Mouse (Mus musculus) liver, embryonic 11.5 days (tissue): ENCODE results near the gene Icam1. TPM values are rescaled to one million over a fixed set of nuclear protein-coding genes. Genes with fewer than 3 reads are reported as not detected.

ENCODE experiments used
- ATAC-seq: fragments of 200-750 bp; cut with Nextera tagmentation; replicated peaks from 2 replicates; pipeline ENCODE4 v1.8.0; 2017; ENCODE audit warnings: moderate number of reproducible peaks, mild to moderate bottlenecking, moderate TSS enrichment, moderate library complexity; ENCODE audit not compliant: low FRiP score
- DNase-seq: peaks from one replicate; pipeline ENCODE4 v3.0.0-alpha.2; 2017; ENCODE audit warnings: low spot score
- H3K27ac ChIP-seq: fragments of 300-500 bp; sonication (generic); 2 replicates; pipeline ENCODE4 v1.5.1; 2014; ENCODE audit warnings: mild to moderate bottlenecking, low read depth, low read length, control low read depth
- H3K27me3 ChIP-seq: fragments of 300-500 bp; sonication (generic); replicated peaks from 2 replicates; pipeline ENCODE4 v1.6.1; 2014; ENCODE audit warnings: low read length, mixed read lengths; ENCODE audit not compliant: control insufficient read depth, insufficient read depth
- H3K36me3 ChIP-seq: fragments of 300-500 bp; sonication (generic); 2 replicates; pipeline ENCODE4 v1.6.1; 2014; ENCODE audit warnings: mild to moderate bottlenecking, low read length, moderate library complexity, mixed read lengths; ENCODE audit not compliant: control insufficient read depth, insufficient read depth
- H3K4me1 ChIP-seq: fragments of 300-500 bp; sonication (generic); replicated peaks from 2 replicates; pipeline ENCODE4 v1.6.1; 2014; ENCODE audit warnings: low read length, mixed read lengths; ENCODE audit not compliant: control insufficient read depth, insufficient read depth
- H3K4me2 ChIP-seq: fragments of 300-500 bp; sonication (generic); 2 replicates; pipeline ENCODE4 v1.6.1; 2014; ENCODE audit warnings: mild to moderate bottlenecking, control low read depth, moderate library complexity
- H3K4me3 ChIP-seq: fragments of 300-500 bp; sonication (generic); 2 replicates; pipeline ENCODE4 v1.5.1; 2014; ENCODE audit warnings: low read depth, low read length, control low read depth
- H3K9ac ChIP-seq: fragments of 300-500 bp; sonication (generic); 2 replicates; pipeline ENCODE4 v1.6.1; 2014; ENCODE audit warnings: low read depth, low read length, control low read depth
- H3K9me3 ChIP-seq: fragments of 300-500 bp; sonication (generic); 2 replicates; pipeline ENCODE4 v1.6.1; 2016; ENCODE audit warnings: low read length, inconsistent platforms, mixed read lengths; ENCODE audit not compliant: control insufficient read depth
- WGBS: fragments of 180-500 bp; shearing (Covaris S2); extraction: QIAGEN DNeasy Blood & Tissue Kit; methylation state at CpG from one replicate; pipeline ENCODE4 v1.1.7; 2014; 5-methylcytosine and 5-hydroxymethylcytosine counted together
- polyA plus RNA-seq: library from polyadenylated mRNA; unstranded; fragments of >200 nt; fragmentation: Nextera tagmentation; extraction: Ambion mirVana; gene quantifications from 2 replicates; pipeline ENCODE4 v1.2.1, GENCODE M21; 2014

Icam1 gene
- polyA plus RNA-seq: 12.2 and 13.0 TPM in 2 replicates

DNA sequence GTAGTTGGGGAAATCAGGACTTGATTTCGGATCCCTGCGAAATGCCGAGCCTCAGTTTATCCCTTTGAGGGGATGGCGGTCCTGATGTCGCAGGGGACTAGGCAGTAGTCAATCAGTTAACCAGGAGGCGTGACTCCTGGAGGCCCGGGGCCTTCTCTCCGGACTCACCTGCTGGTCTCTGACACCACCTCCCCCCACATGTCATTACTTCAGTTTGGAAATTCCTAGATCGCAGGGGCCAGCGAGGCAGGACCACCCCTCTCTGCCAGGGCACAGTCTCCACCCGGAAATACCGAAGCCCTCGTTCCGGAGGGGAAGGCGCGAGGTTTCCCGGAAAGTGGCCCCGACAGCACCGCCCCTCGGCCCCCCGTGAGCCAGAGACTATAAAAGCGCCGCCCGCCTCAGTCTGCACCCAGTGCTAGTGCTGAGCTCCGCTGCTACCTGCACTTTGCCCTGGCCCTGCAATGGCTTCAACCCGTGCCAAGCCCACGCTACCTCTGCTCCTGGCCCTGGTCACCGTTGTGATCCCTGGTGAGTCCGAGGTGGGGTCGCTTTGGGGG lies at the start of gene Icam1:
Gene Icam1, plus strand, starts transcription at position 415 of the 560 bp plus-strand sequence.
- Histone ChIP-seq H3K9ac (peak within 1 kb of the TSS; percentile 56), H3K4me3 (peak within 1 kb of the TSS; percentile 54), H3K4me2 (peak within 1 kb of the TSS; percentile 85), H3K4me1 (peaks cover 30% of the 10 kb centered on the region), H3K9me3 (no peaks in the 10 kb centered on the region), H3K27me3 (peaks cover 17% of the 10 kb centered on the region; the same call in 1 of the 2 replicates), H3K27ac (peak within 1 kb of the TSS; percentile 61; the same call in 1 of the 2 replicates), H3K36me3 (no peaks in the 10 kb centered on the region)
- no peak for DNase-seq
- ATAC-seq: peak; percentile 53; the same call in 1 of the 2 replicates
- 1% methylated on average over 30 of the region's 30 CpGs for WGBS

GRCm38 (mm10) chr9:20966008-20966407 lies 49.8 kb upstream of the Icam1 start:
- Histone ChIP-seq H3K4me2 (no peak overlapping the region), H3K27ac (no peak overlapping the region), H3K9me3 (no peaks in the 10 kb centered on the region), H3K27me3 (no peaks in the 10 kb centered on the region), H3K4me3 (no peak overlapping the region), H3K36me3 (peaks cover 2% of the 10 kb centered on the region; the same call in 1 of the 2 replicates), H3K9ac (0 out of 2 replicates have a peak overlapping the region, but pooled peaks have one; percentile 5), H3K4me1 (peaks cover 13% of the 10 kb centered on the region)
- WGBS: 62% methylated on average over 3 of the region's 3 CpGs
- ATAC-seq (peak; percentile 67; the same call in 1 of the 2 replicates), DNase-seq (no peak)

DNA sequence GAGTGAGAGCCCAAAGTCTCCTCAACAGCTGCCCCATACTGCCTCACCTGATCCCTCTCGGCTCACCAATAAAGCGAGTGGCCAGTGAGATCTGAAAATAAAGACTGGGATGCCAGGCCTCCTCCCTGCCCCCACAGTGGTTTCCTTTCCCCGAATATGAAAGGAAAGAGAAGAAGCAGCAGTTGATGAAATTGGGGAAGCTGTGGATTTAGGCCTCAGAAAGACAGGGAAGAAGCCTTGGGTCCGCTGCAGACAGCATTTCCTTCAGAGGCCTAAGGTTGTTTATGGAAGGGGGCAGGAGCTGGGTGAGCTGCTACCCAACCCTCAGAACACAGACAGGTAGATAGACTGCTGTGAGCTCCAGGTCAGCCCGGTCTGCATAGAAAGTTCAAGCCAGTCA lies 49.0 kb upstream of the Icam1 start:
- ATAC-seq (no peak), DNase-seq (no peak)
- H3K9ac ChIP-seq: no peak overlapping the region
- no peaks in the 10 kb centered on the region for H3K27me3 ChIP-seq
- peaks cover 11% of the 10 kb centered on the region for H3K4me1 ChIP-seq
- no peak overlapping the region for H3K4me3 ChIP-seq
- H3K36me3 ChIP-seq: peaks cover 2% of the 10 kb centered on the region; the same call in 1 of the 2 replicates
- H3K4me2 ChIP-seq: no peak overlapping the region
- no peaks in the 10 kb centered on the region for H3K9me3 ChIP-seq
- no peak overlapping the region for H3K27ac ChIP-seq
- 69% methylated on average over 5 of the region's 5 CpGs for WGBS

DNA sequence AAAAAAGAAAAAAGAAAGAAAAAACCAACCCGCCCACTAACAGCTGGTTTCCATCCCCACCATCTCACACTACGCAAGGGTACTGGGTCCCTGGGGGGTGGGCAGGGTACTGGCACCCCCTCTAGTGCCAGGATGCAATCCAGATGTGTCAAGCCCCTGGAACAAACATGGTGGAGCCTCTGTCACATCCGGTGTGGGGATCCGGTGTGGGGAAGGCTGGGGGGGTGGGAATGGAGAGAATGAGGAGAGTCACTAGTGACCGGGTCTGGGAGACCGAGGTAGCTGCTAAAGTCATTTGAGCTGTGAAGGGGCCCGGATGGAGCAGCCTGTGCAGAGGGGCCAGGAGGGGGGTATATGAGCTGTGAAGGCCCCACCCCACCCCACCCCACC lies 44.0 kb upstream of the Icam1 start:
- Histone ChIP-seq H3K9ac (no peak overlapping the region), H3K27me3 (no peaks in the 10 kb centered on the region), H3K4me3 (no peak overlapping the region), H3K27ac (0 out of 2 replicates have a peak overlapping the region, but pooled peaks have one; percentile 35), H3K9me3 (no peaks in the 10 kb centered on the region), H3K4me1 (peaks cover 22% of the 10 kb centered on the region), H3K4me2 (no peak overlapping the region), H3K36me3 (peaks cover 2% of the 10 kb centered on the region; the same call in 1 of the 2 replicates)
- no peak for DNase-seq
- ATAC-seq: no peak
- WGBS: 74% methylated on average over 7 of the region's 7 CpGs

GRCm38 (mm10) chr9:20972141-20972992 lies 43.4 kb upstream of the Icam1 start:
- no peak overlapping the region for H3K4me3 ChIP-seq
- peak overlapping the region; percentile 24; the same call in 1 of the 2 replicates for H3K4me2 ChIP-seq
- no peak for DNase-seq
- H3K4me1 ChIP-seq: peaks cover 26% of the 10 kb centered on the region
- no peaks in the 10 kb centered on the region for H3K27me3 ChIP-seq
- no peaks in the 10 kb centered on the region for H3K9me3 ChIP-seq
- H3K36me3 ChIP-seq: peaks cover 2% of the 10 kb centered on the region; the same call in 1 of the 2 replicates
- 63% methylated on average over 28 of the region's 28 CpGs for WGBS
- ATAC-seq: no peak
- no peak overlapping the region for H3K9ac ChIP-seq
- H3K27ac ChIP-seq: 0 out of 2 replicates have a peak overlapping the region, but pooled peaks have one; percentile 35

- Histone ChIP-seq H3K4me2 (peak overlapping the region; percentile 15; the same call in 1 of the 2 replicates), H3K9ac (no peak overlapping the region), H3K36me3 (peaks cover 2% of the 10 kb centered on the region; the same call in 1 of the 2 replicates), H3K27me3 (no peaks in the 10 kb centered on the region), H3K4me3 (no peak overlapping the region), H3K9me3 (no peaks in the 10 kb centered on the region), H3K27ac (no peak overlapping the region), H3K4me1 (peaks cover 26% of the 10 kb centered on the region)
- no peak for DNase-seq
- WGBS: 86% methylated on average over 4 of the region's 4 CpGs
- no peak for ATAC-seq
Observed at GRCm38 (mm10) chr9:20973001-20973681, 42.6 kb upstream of the Icam1 start.

DNA sequence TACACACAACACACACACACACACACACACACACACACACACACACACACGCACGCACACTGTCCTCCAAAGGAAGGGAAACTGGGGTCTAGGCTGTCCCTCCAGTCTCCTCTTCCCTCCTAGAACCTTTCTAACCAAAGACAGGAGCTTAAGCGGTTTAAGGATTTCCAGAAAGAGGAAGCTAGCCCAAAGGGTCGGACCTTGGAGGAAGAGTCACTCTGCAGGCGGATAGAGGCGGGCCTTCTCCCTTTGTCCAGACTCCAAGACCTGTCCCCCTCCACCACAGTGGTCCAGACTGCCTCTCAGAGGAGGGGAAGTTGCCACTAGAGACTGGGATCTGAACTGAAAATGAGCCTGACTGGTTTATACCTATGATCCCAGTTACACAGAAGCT lies 42.1 kb upstream of the Icam1 start:
- Histone ChIP-seq H3K4me3 (no peak overlapping the region), H3K9me3 (no peaks in the 10 kb centered on the region), H3K4me1 (peaks cover 26% of the 10 kb centered on the region), H3K36me3 (0 out of 2 replicates have a peak, but pooled peaks cover under 1% of the 10 kb centered on the region), H3K9ac (no peak overlapping the region), H3K27me3 (no peaks in the 10 kb centered on the region), H3K27ac (no peak overlapping the region), H3K4me2 (peak overlapping the region; percentile 15; the same call in 1 of the 2 replicates)
- DNase-seq (no peak), ATAC-seq (no peak)
- 53% methylated on average over 6 of the region's 6 CpGs for WGBS

GRCm38 (mm10) chr9:20975431-20976215 lies 40.2 kb upstream of the Icam1 start:
- Histone ChIP-seq H3K9ac (peak overlapping the region; percentile 75), H3K27me3 (no peaks in the 10 kb centered on the region), H3K9me3 (no peaks in the 10 kb centered on the region), H3K4me2 (peak overlapping the region; percentile 98), H3K27ac (peak overlapping the region; percentile 85), H3K4me3 (peak overlapping the region; percentile 83), H3K36me3 (no peaks in the 10 kb centered on the region), H3K4me1 (peaks cover 29% of the 10 kb centered on the region)
- DNase-seq (peak; percentile 65), ATAC-seq (peak; percentile 58)
- under 1% methylated on average over 45 of the region's 45 CpGs for WGBS
